Comparison of ENCODE assay signal across 21 mouse cellular contexts in genomic region chr5:112265110-112265509, GRCm38 (mm10). TPM values are rescaled to one million over a fixed set of nuclear protein-coding genes. Genes with fewer than 3 reads are reported as not detected.
A peak's percentile ranks its signal among the peaks of the same experiment; 100 is the strongest.
DNase-seq lines count a peak whose midpoint lies in the region; ATAC-seq lines count a peak whose summit lies in the region.
"Had no signal": no experiment of that assay in that cellular context is flagged by ENCODE, and none has a peak within 500 bp of the region (broad histone marks: within the 10 kb centered on the region; RNA-seq: fewer than 3 reads in every experiment).

No protein-coding gene starts in this region.

- H3K27ac ChIP-seq in heart, embryonic 12.5 days (ENCODE audit: poor library complexity, severe bottlenecking) = no peak overlapping the region
- H3K27ac ChIP-seq in heart, embryonic 10.5 days = no peak overlapping the region
- 0 out of 2 replicates have a peak overlapping the region, but pooled peaks have one; percentile 7 for H3K27ac ChIP-seq in midbrain, embryonic 10.5 days (replicated peaks)
- H3K27ac ChIP-seq in midbrain, embryonic 15.5 days = no peak overlapping the region
- H3K27ac ChIP-seq in limb, embryonic 10.5 days = peak overlapping the region; percentile 14; the same call in 1 of the 2 replicates
- peak overlapping the region; percentile 96 for H3K27ac ChIP-seq in macrophage
- H3K27ac ChIP-seq: gastrocnemius, adult 2 months; hindbrain, embryonic 14.5 days; midbrain, embryonic 13.5 days; stomach, embryonic 15.5 days had no signal

- no peaks in the 10 kb centered on the region for H3K36me3 ChIP-seq in heart, embryonic 12.5 days
- H3K36me3 ChIP-seq in heart, embryonic 10.5 days = no peaks in the 10 kb centered on the region
- H3K36me3 ChIP-seq in midbrain, embryonic 10.5 days = no peaks in the 10 kb centered on the region
- no peaks in the 10 kb centered on the region for H3K36me3 ChIP-seq in midbrain, embryonic 15.5 days (replicated peaks)
- no peaks in the 10 kb centered on the region for H3K36me3 ChIP-seq in limb, embryonic 10.5 days
- no peaks in the 10 kb centered on the region for H3K36me3 ChIP-seq in macrophage (ENCODE audit: inconsistent target)
- H3K36me3 ChIP-seq: embryonic facial prominence, embryonic 13.5 days; midbrain, embryonic 13.5 days; stomach, embryonic 15.5 days had no signal

- no peak for DNase-seq in heart, embryonic 10.5 days (ENCODE audit: low spot score)
- DNase-seq in midbrain, embryonic 10.5 days (ENCODE audit: low spot score) = no peak
- DNase-seq in limb, embryonic 10.5 days (ENCODE audit: low spot score) = no peak
- no peak for DNase-seq in right cerebral cortex, postnatal 36 days (ENCODE audit: low spot score in 2 of 2)
- DNase-seq: adrenal gland, adult 8-10 months; heart, postnatal 14 days; layer of hippocampus, postnatal 36 days; thymus, adult 2 months had no signal

- H3K79me2 ChIP-seq in macrophage (ENCODE audit: inconsistent target) = no peaks in the 10 kb centered on the region

- peaks cover 11% of the 10 kb centered on the region for H3K4me1 ChIP-seq in heart, embryonic 12.5 days (replicated peaks)
- H3K4me1 ChIP-seq in heart, embryonic 10.5 days = peaks cover 14% of the 10 kb centered on the region
- H3K4me1 ChIP-seq in midbrain, embryonic 10.5 days = peaks cover 18% of the 10 kb centered on the region
- 0 out of 2 replicates have a peak, but pooled peaks cover 3% of the 10 kb centered on the region for H3K4me1 ChIP-seq in midbrain, embryonic 15.5 days
- peaks cover 17% of the 10 kb centered on the region for H3K4me1 ChIP-seq in limb, embryonic 10.5 days
- H3K4me1 ChIP-seq: stomach, embryonic 15.5 days had no signal

- H3K9me3 ChIP-seq in heart, embryonic 12.5 days (replicated peaks) = no peaks in the 10 kb centered on the region
- no peaks in the 10 kb centered on the region for H3K9me3 ChIP-seq in heart, embryonic 10.5 days
- no peaks in the 10 kb centered on the region for H3K9me3 ChIP-seq in midbrain, embryonic 10.5 days (replicated peaks)
- no peaks in the 10 kb centered on the region for H3K9me3 ChIP-seq in midbrain, embryonic 15.5 days
- no peaks in the 10 kb centered on the region for H3K9me3 ChIP-seq in limb, embryonic 10.5 days (replicated peaks)
- H3K9me3 ChIP-seq: embryonic facial prominence, embryonic 13.5 days; midbrain, embryonic 13.5 days; stomach, embryonic 15.5 days had no signal

- no peak overlapping the region for H3K9ac ChIP-seq in heart, embryonic 12.5 days
- H3K9ac ChIP-seq in midbrain, embryonic 15.5 days = no peak overlapping the region
- H3K9ac ChIP-seq: hindbrain, embryonic 14.5 days; midbrain, embryonic 13.5 days; stomach, embryonic 15.5 days had no signal

- 74% methylated on average over 5 of the region's 5 CpGs for WGBS in heart, embryonic 12.5 days
- WGBS in heart, embryonic 10.5 days = 81% methylated on average over 5 of the region's 5 CpGs
- WGBS in midbrain, embryonic 10.5 days = 85% methylated on average over 5 of the region's 5 CpGs
- WGBS in midbrain, embryonic 15.5 days = 87% methylated on average over 5 of the region's 5 CpGs
- WGBS in limb, embryonic 10.5 days = 88% methylated on average over 5 of the region's 5 CpGs
- 49% methylated on average over 5 of the region's 5 CpGs for WGBS in macrophage (ENCODE audit: missing documents)

- 0 out of 2 replicates have a peak overlapping the region, but pooled peaks have one; percentile 30 for H3K4me2 ChIP-seq in heart, embryonic 12.5 days
- H3K4me2 ChIP-seq in midbrain, embryonic 15.5 days = no peak overlapping the region
- H3K4me2 ChIP-seq: hindbrain, embryonic 14.5 days; midbrain, embryonic 13.5 days had no signal

- no peak overlapping the region for H3K4me3 ChIP-seq in heart, embryonic 12.5 days
- no peak overlapping the region for H3K4me3 ChIP-seq in heart, embryonic 10.5 days
- no peak overlapping the region for H3K4me3 ChIP-seq in midbrain, embryonic 10.5 days
- no peak overlapping the region for H3K4me3 ChIP-seq in midbrain, embryonic 15.5 days
- no peak overlapping the region for H3K4me3 ChIP-seq in limb, embryonic 10.5 days
- no peak overlapping the region for H3K4me3 ChIP-seq in macrophage (ENCODE audit: inconsistent target)
- H3K4me3 ChIP-seq: embryonic facial prominence, embryonic 13.5 days; gastrocnemius, adult 2 months; layer of hippocampus, adult 2 months; midbrain, embryonic 13.5 days; myocyte; stomach, embryonic 15.5 days had no signal

- peaks cover 68% of the 10 kb centered on the region for H3K27me3 ChIP-seq in heart, embryonic 12.5 days (replicated peaks)
- peaks cover 70% of the 10 kb centered on the region for H3K27me3 ChIP-seq in heart, embryonic 10.5 days (ENCODE audit: insufficient read depth, poor library complexity, severe bottlenecking)
- H3K27me3 ChIP-seq in midbrain, embryonic 10.5 days (ENCODE audit: low read depth, poor library complexity, severe bottlenecking) = peaks cover 50% of the 10 kb centered on the region
- H3K27me3 ChIP-seq in midbrain, embryonic 15.5 days (replicated peaks) = no peaks in the 10 kb centered on the region
- peaks cover 52% of the 10 kb centered on the region for H3K27me3 ChIP-seq in limb, embryonic 10.5 days (ENCODE audit: low read depth, poor library complexity, severe bottlenecking)

- ATAC-seq in heart, embryonic 12.5 days (ENCODE audit: insufficient number of reproducible peaks, low FRiP score) = no peak
- no peak for ATAC-seq in midbrain, embryonic 15.5 days (replicated peaks)
- no peak for ATAC-seq in frontal cortex, adult (ENCODE audit: low TSS enrichment)
- ATAC-seq: forebrain, embryonic 16.5 days had no signal

RNA-seq across cellular contexts. Expression of gene Crybb1, which starts 9.5 kb away (rescaled TPM):
- polyA plus RNA-seq in heart, embryonic 12.5 days (2016; fragmentation: Nextera tagmentation; extraction: Ambion mirVana) = 0.46 and 0.67 TPM in 2 replicates
- polyA plus RNA-seq in heart, embryonic 10.5 days (2016; fragmentation: Nextera tagmentation; extraction: Ambion mirVana) = not detected in 2 replicates
- polyA plus RNA-seq in midbrain, embryonic 10.5 days (2016; fragmentation: Nextera tagmentation; extraction: Ambion mirVana) = 0.41 and 0.91 TPM in 2 replicates
- 4.3 and 4.8 TPM in 2 replicates for polyA plus RNA-seq in midbrain, embryonic 15.5 days (2015; fragmentation: Nextera tagmentation; extraction: Ambion mirVana)
- polyA plus RNA-seq in limb, embryonic 10.5 days (2016; fragmentation: Nextera tagmentation; extraction: Ambion mirVana) = not detected in 2 replicates
- total RNA-seq in macrophage (2018; cell fraction: chromatin; rRNA removed) = 1 to 10 TPM in 1 of 26 experiments, not detected in 25; 1.2 TPM
- total RNA-seq in macrophage (2018; cell fraction: cytosol; rRNA removed) = 1 to 10 TPM in 2 of 26 experiments, under 1 TPM in 17, not detected in 7; 0.17 to 1.1 (median 0.39) TPM
- 1 to 10 TPM in 1 of 26 experiments, under 1 TPM in 1, not detected in 24; 0.68 to 1.1 TPM for total RNA-seq in macrophage (2018; cell fraction: nucleus; rRNA removed)
- not detected in 3 replicates for polyA plus RNA-seq in macrophage (2018)
- polyA plus RNA-seq: heart, embryonic 11.5 days had no signal

RNA-seq across cellular contexts. Expression of gene Tpst2, which starts 11.4 kb away (rescaled TPM):
- polyA plus RNA-seq in heart, embryonic 12.5 days (2016; fragmentation: Nextera tagmentation; extraction: Ambion mirVana) = 34.4 and 36.4 TPM in 2 replicates
- 34.1 and 41.2 TPM in 2 replicates for polyA plus RNA-seq in heart, embryonic 10.5 days (2016; fragmentation: Nextera tagmentation; extraction: Ambion mirVana)
- polyA plus RNA-seq in midbrain, embryonic 10.5 days (2016; fragmentation: Nextera tagmentation; extraction: Ambion mirVana) = 35.9 and 37.0 TPM in 2 replicates
- 29.4 and 33.7 TPM in 2 replicates for polyA plus RNA-seq in midbrain, embryonic 15.5 days (2015; fragmentation: Nextera tagmentation; extraction: Ambion mirVana)
- polyA plus RNA-seq in limb, embryonic 10.5 days (2016; fragmentation: Nextera tagmentation; extraction: Ambion mirVana) = 37.5 and 38.0 TPM in 2 replicates
- total RNA-seq in macrophage (2018; cell fraction: chromatin; rRNA removed) = 10 to 100 TPM; 21.9 to 89.9 (median 52.8) TPM
- total RNA-seq in macrophage (2018; cell fraction: cytosol; rRNA removed) = 10 to 100 TPM; 35.5 to 61.8 (median 45.7) TPM
- 10 to 100 TPM; 38.0 to 87.9 (median 57.7) TPM for total RNA-seq in macrophage (2018; cell fraction: nucleus; rRNA removed)
- polyA plus RNA-seq in macrophage (2018) = 51.3 to 89.5 TPM (median 52.2 TPM) in 3 replicates

RNA-seq across cellular contexts. Expression of gene Cryba4, which starts 12.8 kb away (rescaled TPM):
- polyA plus RNA-seq in heart, embryonic 12.5 days (2016; fragmentation: Nextera tagmentation; extraction: Ambion mirVana) = 0.57 and 0.64 TPM in 2 replicates
- 0.20 TPM in 1 of 2 replicates, not detected in the other for polyA plus RNA-seq in heart, embryonic 10.5 days (2016; fragmentation: Nextera tagmentation; extraction: Ambion mirVana)
- 0.43 and 1.4 TPM in 2 replicates for polyA plus RNA-seq in midbrain, embryonic 10.5 days (2016; fragmentation: Nextera tagmentation; extraction: Ambion mirVana)
- 0.93 and 1.4 TPM in 2 replicates for polyA plus RNA-seq in midbrain, embryonic 15.5 days (2015; fragmentation: Nextera tagmentation; extraction: Ambion mirVana)
- 0.34 and 0.46 TPM in 2 replicates for polyA plus RNA-seq in limb, embryonic 10.5 days (2016; fragmentation: Nextera tagmentation; extraction: Ambion mirVana)
- total RNA-seq in macrophage (2018; cell fraction: chromatin; rRNA removed) = 1 to 10 TPM in 24 of 26 experiments, not detected in 2; 1.5 to 6.9 (median 3.8) TPM
- total RNA-seq in macrophage (2018; cell fraction: cytosol; rRNA removed) = 10 to 100 TPM in 11 of 26 experiments, 1 to 10 TPM in 15; 3.9 to 26.6 (median 6.5) TPM
- total RNA-seq in macrophage (2018; cell fraction: nucleus; rRNA removed) = 10 to 100 TPM in 2 of 26 experiments, 1 to 10 TPM in 23, not detected in 1; 1.1 to 11.4 (median 3.4) TPM
- polyA plus RNA-seq in macrophage (2018) = 0.62 to 5.3 TPM (median 3.6 TPM) in 3 replicates

Comparison
In these comparisons a context has a peak if more than half of its experiments do, and no peak if none do; other contexts are left out.
1. H3K27ac ChIP-seq: peak in midbrain, embryonic 10.5 days (single experiment), limb, embryonic 10.5 days (single experiment) and macrophage (single experiment); none in heart, embryonic 12.5 days (single experiment), heart, embryonic 10.5 days (single experiment) and midbrain, embryonic 15.5 days (single experiment).